Mouse (Mus musculus) midbrain, embryonic 16.5 days (tissue): ENCODE data around the gene BC030867. TPM values are rescaled to one million over a fixed set of nuclear protein-coding genes. Genes with fewer than 3 reads are reported as not detected.
A peak's percentile ranks its signal among the peaks of the same experiment; 100 is the strongest.

ENCODE experiments used
- ATAC-seq: fragments of 200-750 bp; cut with Nextera tagmentation; 2 replicates; pipeline ENCODE4 v1.8.0; 2017; ENCODE audit warnings: moderate TSS enrichment
- H3K27ac ChIP-seq: fragments of 300-500 bp; sonication (generic); 2 replicates; pipeline ENCODE4 v1.5.1; 2014; ENCODE audit warnings: mild to moderate bottlenecking, low read length, mixed read lengths
- H3K27me3 ChIP-seq: fragments of 300-500 bp; sonication (generic); 2 replicates; pipeline ENCODE4 v1.6.1; 2014; ENCODE audit warnings: low read depth, low read length, mixed read lengths; ENCODE audit not compliant: control insufficient read depth, insufficient read depth
- H3K36me3 ChIP-seq: fragments of 300-500 bp; sonication (generic); 2 replicates; pipeline ENCODE4 v1.6.1; 2014; ENCODE audit warnings: mild to moderate bottlenecking, low read length, moderate library complexity, mixed read lengths; ENCODE audit not compliant: control insufficient read depth, insufficient read depth
- H3K4me1 ChIP-seq: fragments of 300-500 bp; sonication (generic); 2 replicates; pipeline ENCODE4 v1.6.1; 2014; ENCODE audit warnings: mild to moderate bottlenecking, low read length, mixed read lengths; ENCODE audit not compliant: control insufficient read depth, insufficient read depth
- H3K4me2 ChIP-seq: fragments of 300-500 bp; sonication (generic); 2 replicates; pipeline ENCODE4 v1.6.1; 2014; ENCODE audit warnings: mild to moderate bottlenecking, low read length, mixed read lengths
- H3K4me3 ChIP-seq: fragments of 300-500 bp; sonication (generic); 2 replicates; pipeline ENCODE4 v1.5.1; 2014; ENCODE audit warnings: low read depth, mild to moderate bottlenecking, low read length, moderate library complexity, mixed read lengths
- H3K9ac ChIP-seq: fragments of 300-500 bp; sonication (generic); 2 replicates; pipeline ENCODE4 v1.6.1; 2014; ENCODE audit warnings: low read depth, low read length, mixed read lengths
- H3K9me3 ChIP-seq: fragments of 300-500 bp; sonication (generic); replicated peaks from 2 replicates; pipeline ENCODE4 v1.6.1; 2014; ENCODE audit warnings: mild to moderate bottlenecking, low read length, mixed read lengths; ENCODE audit not compliant: control insufficient read depth, poor library complexity, severe bottlenecking
- WGBS: fragments of 180-500 bp; shearing (Covaris S2); extraction: QIAGEN DNeasy Blood & Tissue Kit; methylation state at CpG from one replicate; pipeline ENCODE4 v1.1.7; 2014; 5-methylcytosine and 5-hydroxymethylcytosine counted together
- polyA plus RNA-seq: library from polyadenylated mRNA; unstranded; fragments of >200 nt; fragmentation: Nextera tagmentation; extraction: Ambion mirVana; gene quantifications from 2 replicates; pipeline ENCODE4 v1.2.1, GENCODE M21; 2015

The BC030867 gene
- polyA plus RNA-seq, 1 experiment from 2014 or later, result 1.6 TPM

- H3K9me3 ChIP-seq, result no peaks in the 10 kb centered on the region
- no peak overlapping the region for H3K27ac ChIP-seq
- ATAC-seq, result no peak
- H3K4me1 ChIP-seq, result peaks cover 42% of the 10 kb centered on the region
- 0 out of 2 replicates have a peak, but pooled peaks cover 2% of the 10 kb centered on the region for H3K36me3 ChIP-seq
- no peak overlapping the region for H3K4me2 ChIP-seq
- H3K27me3 ChIP-seq, result no peaks in the 10 kb centered on the region
- 73% methylated on average over 18 of the region's 18 CpGs for WGBS
- no peak overlapping the region for H3K4me3 ChIP-seq
- H3K9ac ChIP-seq, result no peak overlapping the region
Observed at GRCm38 (mm10) chr11:102211936-102212341, 36.7 kb upstream of the BC030867 start.

- H3K4me3 ChIP-seq, result no peak overlapping the region
- no peak overlapping the region for H3K27ac ChIP-seq
- H3K27me3 ChIP-seq, result no peaks in the 10 kb centered on the region
- H3K9ac ChIP-seq, result peak overlapping the region; percentile 25; the same call in 1 of the 2 replicates
- 59% methylated on average over 10 of the region's 10 CpGs for WGBS
- H3K9me3 ChIP-seq, result no peaks in the 10 kb centered on the region
- no peak for ATAC-seq
- H3K36me3 ChIP-seq, result peaks cover 7% of the 10 kb centered on the region; the same call in 1 of the 2 replicates
- peaks cover 52% of the 10 kb centered on the region for H3K4me1 ChIP-seq
- H3K4me2 ChIP-seq, result no peak overlapping the region
Observed at GRCm38 (mm10) chr11:102214430-102215156, 34.1 kb upstream of the BC030867 start.

GRCm38 (mm10) chr11:102215511-102215910 is 33.2 kb upstream of the BC030867 start:
- peaks cover 48% of the 10 kb centered on the region for H3K4me1 ChIP-seq
- WGBS, result 78% methylated on average over 11 of the region's 11 CpGs

GRCm38 (mm10) chr11:102216056-102216885 is 32.4 kb upstream of the BC030867 start:
- H3K4me1 ChIP-seq, result peaks cover 48% of the 10 kb centered on the region
- H3K27me3 ChIP-seq, result no peaks in the 10 kb centered on the region

More at GRCm38 (mm10) chr11:102215511-102215910, 33.2 kb upstream of the BC030867 start:
- no peak for ATAC-seq
- Histone ChIP-seq H3K9me3 (no peaks in the 10 kb centered on the region), H3K36me3 (peaks cover 7% of the 10 kb centered on the region; the same call in 1 of the 2 replicates), H3K9ac (no peak overlapping the region), H3K4me3 (no peak overlapping the region), H3K27ac (no peak overlapping the region), H3K27me3 (no peaks in the 10 kb centered on the region), H3K4me2 (no peak overlapping the region)

GRCm38 (mm10) chr11:102216886-102217240 is 31.8 kb upstream of the BC030867 start:
- peaks cover 11% of the 10 kb centered on the region for H3K36me3 ChIP-seq
- H3K4me1 ChIP-seq, result peaks cover 48% of the 10 kb centered on the region
- no peaks in the 10 kb centered on the region for H3K27me3 ChIP-seq
- WGBS, result 56% methylated on average over 5 of the region's 5 CpGs
- ATAC-seq, result no peak
- no peak overlapping the region for H3K27ac ChIP-seq
- H3K9ac ChIP-seq, result no peak overlapping the region
- no peak overlapping the region for H3K4me3 ChIP-seq
- no peak overlapping the region for H3K4me2 ChIP-seq
- no peaks in the 10 kb centered on the region for H3K9me3 ChIP-seq

More at GRCm38 (mm10) chr11:102216056-102216885, 32.4 kb upstream of the BC030867 start:
- Histone ChIP-seq H3K4me3 (no peak overlapping the region), H3K27ac (no peak overlapping the region), H3K9me3 (no peaks in the 10 kb centered on the region), H3K4me2 (no peak overlapping the region), H3K9ac (no peak overlapping the region), H3K36me3 (peaks cover 7% of the 10 kb centered on the region; the same call in 1 of the 2 replicates)
- no peak for ATAC-seq
- WGBS, result 49% methylated on average over 12 of the region's 12 CpGs

GRCm38 (mm10) chr11:102217396-102217795 is 31.3 kb upstream of the BC030867 start:
- Histone ChIP-seq H3K36me3 (peaks cover 9% of the 10 kb centered on the region), H3K4me2 (no peak overlapping the region)

GRCm38 (mm10) chr11:102217876-102218430 is 30.7 kb upstream of the BC030867 start:
- Histone ChIP-seq H3K4me3 (peak overlapping the region; percentile 25), H3K36me3 (peaks cover 9% of the 10 kb centered on the region), H3K4me1 (peaks cover 46% of the 10 kb centered on the region), H3K27ac (peak overlapping the region; percentile 76; the same call in 1 of the 2 replicates), H3K27me3 (no peaks in the 10 kb centered on the region), H3K4me2 (peak overlapping the region; percentile 51), H3K9ac (peak overlapping the region; percentile 54), H3K9me3 (no peaks in the 10 kb centered on the region)
- ATAC-seq, result no peak
- WGBS, result 75% methylated on average over 7 of the region's 7 CpGs

More at GRCm38 (mm10) chr11:102217396-102217795, 31.3 kb upstream of the BC030867 start:
- no peaks in the 10 kb centered on the region for H3K27me3 ChIP-seq
- H3K27ac ChIP-seq, result no peak overlapping the region
- 83% methylated on average over 6 of the region's 6 CpGs for WGBS
- no peak overlapping the region for H3K9ac ChIP-seq
- peaks cover 46% of the 10 kb centered on the region for H3K4me1 ChIP-seq
- no peaks in the 10 kb centered on the region for H3K9me3 ChIP-seq
- ATAC-seq, result no peak
- H3K4me3 ChIP-seq, result no peak overlapping the region

GRCm38 (mm10) chr11:102218783-102219182 is 29.9 kb upstream of the BC030867 start:
- Histone ChIP-seq H3K36me3 (peaks cover 9% of the 10 kb centered on the region), H3K4me3 (peak overlapping the region; percentile 25), H3K27ac (peak overlapping the region; percentile 76), H3K4me2 (peak overlapping the region; percentile 51), H3K27me3 (no peaks in the 10 kb centered on the region), H3K9me3 (no peaks in the 10 kb centered on the region), H3K9ac (peak overlapping the region; percentile 54), H3K4me1 (peaks cover 49% of the 10 kb centered on the region)
- ATAC-seq, result peak; percentile 61
- WGBS, result 3% methylated on average over 7 of the region's 10 CpGs
